Mouse (Mus musculus) thymus, adult 2 months (tissue): ENCODE measurements around the gene Ghdc. TPM values are rescaled to one million over a fixed set of nuclear protein-coding genes. Genes with fewer than 3 reads are reported as not detected.

ENCODE experiments used
- DNase-seq: peaks from one replicate; pipeline ENCODE4 v3.0.0; 2021
- H3K27ac ChIP-seq: fragments of 200-500 bp; 2 replicates; pipeline ENCODE4 v1.5.1; 2012; ENCODE audit warnings: low read length, control low read depth; ENCODE audit not compliant: control insufficient read depth, insufficient read depth
- H3K27me3 ChIP-seq: fragments of 200-500 bp; 2 replicates; pipeline ENCODE4 v1.6.1; 2012; ENCODE audit warnings: mild to moderate bottlenecking, low read length, moderate library complexity, mixed read lengths; ENCODE audit not compliant: control insufficient read depth, insufficient read depth
- H3K36me3 ChIP-seq: fragments of 200-500 bp; 2 replicates; pipeline ENCODE4 v1.6.1; 2012; ENCODE audit warnings: mild to moderate bottlenecking, low read length, moderate library complexity; ENCODE audit not compliant: control insufficient read depth, insufficient read depth
- H3K4me1 ChIP-seq: fragments of 200-500 bp; replicated peaks from 2 replicates; pipeline ENCODE4 v1.6.1; 2012; ENCODE audit warnings: low read length; ENCODE audit not compliant: control insufficient read depth, insufficient read depth
- H3K4me3 ChIP-seq: fragments of 200-500 bp; 2 replicates; pipeline ENCODE4 v1.5.1; 2012; ENCODE audit warnings: mild to moderate bottlenecking, low read length, control low read depth, moderate library complexity; ENCODE audit not compliant: control insufficient read depth, insufficient read depth
- CTCF ChIP-seq: fragments of 200-500 bp; IDR thresholded peaks from 2 replicates; pipeline ENCODE4 v1.5.1; 2012; ENCODE audit warnings: mild to moderate bottlenecking, control low read depth, low read length, moderate library complexity, borderline replicate concordance; ENCODE audit not compliant: control insufficient read depth, poor library complexity, insufficient read depth; ENCODE audit errors: extremely low read depth
- POLR2A ChIP-seq: fragments of 200-500 bp; IDR thresholded peaks from 2 replicates; pipeline ENCODE4 v1.6.1; 2012; ENCODE audit warnings: mild to moderate bottlenecking, low read length, control low read depth, moderate library complexity; ENCODE audit not compliant: control insufficient read depth, poor library complexity, insufficient read depth; ENCODE audit errors: extremely low read depth
- WGBS: fragments of 180-500 bp; shearing (Covaris S2); methylation state at CpG from one replicate; pipeline ENCODE4 v1.1.7; 2018; 5-methylcytosine and 5-hydroxymethylcytosine counted together
- polyA plus RNA-seq: library from polyadenylated mRNA; depleted of rRNA; stranded (reverse); fragments of >200 nt; gene quantifications from 2 replicates; pipeline ENCODE4 v1.2.3, GENCODE M21; 2012

Gene Ghdc
- polyA plus RNA-seq, 1 experiment = 7.9 TPM

GRCm38 (mm10) chr11:100735134-100735865 lies 35.5 kb downstream of the Ghdc start:
- peaks cover 24% of the 10 kb centered on the region for H3K4me1 ChIP-seq
- 54% methylated on average over 9 of the region's 9 CpGs for WGBS

GRCm38 (mm10) chr11:100730477-100731205 lies 40.1 kb downstream of the Ghdc start:
- no peak for DNase-seq
- WGBS = 80% methylated on average over 6 of the region's 6 CpGs
- no peak overlapping the region for H3K4me3 ChIP-seq
- TF ChIP-seq POLR2A = no peak
- TF ChIP-seq CTCF = no peak
- peaks cover 20% of the 10 kb centered on the region for H3K36me3 ChIP-seq
- H3K27ac ChIP-seq = no peak overlapping the region
- no peaks in the 10 kb centered on the region for H3K27me3 ChIP-seq
- peaks cover 17% of the 10 kb centered on the region for H3K4me1 ChIP-seq

More at GRCm38 (mm10) chr11:100735134-100735865, 35.5 kb downstream of the Ghdc start:
- no peak for DNase-seq
- no peak for TF ChIP-seq POLR2A
- no peak for TF ChIP-seq CTCF
- Histone ChIP-seq H3K27me3 (no peaks in the 10 kb centered on the region), H3K36me3 (peaks cover 5% of the 10 kb centered on the region; the same call in 1 of the 2 replicates), H3K4me3 (peak overlapping the region; percentile 52), H3K27ac (peak overlapping the region; percentile 85)

DNA sequence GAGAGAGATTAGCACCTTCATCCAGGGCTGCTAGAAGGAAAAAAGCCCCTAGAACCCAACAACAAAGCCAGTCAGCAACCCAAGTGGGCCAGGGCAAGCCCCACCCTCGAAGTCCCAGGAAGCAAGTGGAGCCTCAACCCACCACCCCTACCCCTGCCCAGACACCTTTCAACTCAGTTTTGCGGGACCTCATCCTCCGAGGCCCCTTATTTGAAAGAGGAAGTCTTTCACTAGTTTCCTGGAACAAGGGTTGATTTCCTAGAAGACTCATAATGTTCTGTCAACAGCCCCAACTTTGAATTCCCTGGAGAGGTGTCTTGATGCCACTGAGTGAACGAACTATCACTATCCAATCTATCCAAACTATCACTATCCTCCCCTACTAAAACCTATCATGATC lies 40.8 kb downstream of the Ghdc start:
- no peak overlapping the region for H3K4me3 ChIP-seq
- no peak for DNase-seq
- 19% methylated on average over 4 of the region's 4 CpGs for WGBS
- H3K4me1 ChIP-seq = peaks cover 19% of the 10 kb centered on the region
- H3K36me3 ChIP-seq = peaks cover 20% of the 10 kb centered on the region
- H3K27ac ChIP-seq = no peak overlapping the region
- no peaks in the 10 kb centered on the region for H3K27me3 ChIP-seq
- TF ChIP-seq POLR2A (no peak), CTCF (no peak)

- no peak for DNase-seq
- peaks cover 20% of the 10 kb centered on the region for H3K36me3 ChIP-seq
- no peaks in the 10 kb centered on the region for H3K27me3 ChIP-seq
- H3K4me3 ChIP-seq = no peak overlapping the region
- peaks cover 24% of the 10 kb centered on the region for H3K4me1 ChIP-seq
- 86% methylated on average over 6 of the region's 6 CpGs for WGBS
- TF ChIP-seq CTCF (no peak), POLR2A (no peak)
- no peak overlapping the region for H3K27ac ChIP-seq
These were observed 42.2 kb downstream of the Ghdc start for GRCm38 (mm10) chr11:100728601-100729000.

DNA sequence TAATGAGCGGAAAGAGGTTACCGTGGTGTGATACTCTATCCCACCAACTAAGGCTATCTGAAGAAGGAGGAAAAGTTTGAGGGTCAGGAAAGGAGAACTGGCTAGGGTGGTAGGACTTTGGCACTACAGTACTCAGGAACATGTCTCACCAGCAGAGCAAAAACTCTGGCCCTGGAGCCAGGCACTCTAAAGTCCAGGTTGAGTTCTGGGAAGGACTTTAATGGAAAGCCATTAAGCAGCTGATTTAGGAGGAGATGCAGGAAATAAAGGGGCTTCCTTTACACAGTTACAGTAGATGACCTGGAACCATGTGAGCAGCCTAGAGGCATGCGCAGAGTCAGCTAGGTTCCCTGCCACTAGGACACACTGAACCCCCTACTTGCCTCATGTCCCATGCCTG lies 43.6 kb downstream of the Ghdc start:
- H3K36me3 ChIP-seq = peaks cover 15% of the 10 kb centered on the region
- no peak for DNase-seq
- whole genome bisulfite sequencing = over 99% methylated on average over 3 of the region's 3 CpGs
- no peak overlapping the region for H3K27ac ChIP-seq
- peaks cover 28% of the 10 kb centered on the region for H3K4me1 ChIP-seq
- H3K4me3 ChIP-seq = no peak overlapping the region
- no peak for TF ChIP-seq CTCF
- no peak for TF ChIP-seq POLR2A
- no peaks in the 10 kb centered on the region for H3K27me3 ChIP-seq

DNA sequence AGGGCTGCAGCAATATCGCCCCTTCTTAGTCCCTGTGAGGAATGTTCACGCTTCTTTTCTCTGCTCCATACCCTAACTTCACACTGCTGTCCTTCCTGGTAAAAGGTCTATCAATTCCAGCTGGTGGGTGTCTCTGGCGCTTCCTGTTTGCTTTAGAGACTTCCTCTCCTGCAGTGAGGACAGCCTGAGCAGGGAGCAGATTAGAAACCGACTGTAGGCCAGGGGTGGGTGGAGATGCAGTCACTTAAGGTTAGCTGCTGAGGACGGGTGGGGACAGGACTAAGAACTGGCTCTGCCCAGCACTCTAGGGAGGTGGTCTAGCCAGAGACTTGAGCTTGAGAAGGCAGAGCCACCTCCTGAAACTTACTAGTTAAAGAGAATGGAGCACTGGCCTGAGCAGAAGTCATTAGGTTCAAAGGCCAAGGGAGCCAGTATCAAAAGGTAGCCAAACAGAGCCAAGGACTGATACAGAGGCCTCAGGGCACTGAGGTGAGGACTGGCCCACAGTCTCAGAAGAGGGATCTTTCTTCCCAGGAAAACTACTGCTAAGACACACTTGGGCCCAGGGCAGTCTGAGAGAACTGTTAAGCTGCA lies 45.7 kb downstream of the Ghdc start:
- WGBS = 42% methylated on average over 5 of the region's 5 CpGs
- TF ChIP-seq CTCF (no peak), POLR2A (no peak)
- H3K27me3 ChIP-seq = no peaks in the 10 kb centered on the region
- peak overlapping the region; percentile 10; the same call in 1 of the 2 replicates for H3K27ac ChIP-seq
- DNase-seq = no peak
- peaks cover 15% of the 10 kb centered on the region for H3K36me3 ChIP-seq
- H3K4me1 ChIP-seq = peaks cover 41% of the 10 kb centered on the region
- H3K4me3 ChIP-seq = no peak overlapping the region
